Mouse (Mus musculus): ENCODE measurements around the gene Rps27l.

DNA sequence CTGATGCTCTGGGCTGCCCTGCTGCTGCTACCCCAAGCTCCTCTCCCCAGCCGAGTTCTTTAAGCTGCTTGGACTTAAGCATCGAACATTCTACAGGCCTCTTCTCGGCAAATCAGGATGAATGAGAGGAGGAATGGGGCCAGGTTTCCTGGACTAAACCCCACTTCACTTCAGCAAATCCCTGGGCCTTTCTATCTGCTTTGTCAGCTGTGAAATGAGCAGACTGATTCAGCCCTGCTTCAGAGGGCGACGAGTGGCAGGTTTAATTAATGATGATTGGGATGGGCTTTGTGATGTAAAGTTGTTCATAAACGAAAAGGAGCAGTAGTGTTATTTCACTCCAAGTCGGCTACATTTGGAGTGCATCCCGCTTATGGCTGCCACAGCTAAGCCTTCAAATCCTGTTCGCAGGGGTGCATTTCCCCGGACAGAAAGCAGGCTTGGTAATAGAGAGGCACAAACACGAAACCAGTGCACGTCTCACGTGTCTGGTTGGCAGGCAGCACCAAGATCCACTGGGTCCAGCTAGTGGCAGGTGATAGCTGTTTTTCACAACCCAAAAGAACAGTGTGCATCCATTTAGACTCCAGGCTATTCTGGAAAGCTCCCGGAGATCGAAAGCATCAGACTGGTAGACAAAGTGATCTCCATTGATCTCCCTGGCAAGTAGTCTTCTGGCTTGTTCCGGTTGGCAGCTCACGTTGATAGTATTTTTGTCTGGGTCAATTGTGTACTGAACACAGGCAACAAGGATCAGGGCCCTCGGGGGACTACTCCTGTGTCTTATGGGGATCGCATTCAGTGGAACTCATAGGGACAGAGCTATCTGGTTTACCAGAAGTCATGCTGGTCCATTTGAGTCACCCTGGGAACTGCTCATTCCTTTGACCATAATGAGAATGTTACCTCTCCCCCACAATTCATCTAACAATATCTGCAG, 11.7 kb upstream of the Rps27l start:
- TF ChIP-seq CTCF (IDR thresholded peaks at IDR 0.05; ENCODE audit: low read depth, low read length) (no peak), POLR2A (IDR thresholded peaks at IDR 0.05; ENCODE audit: extremely low read depth, insufficient read depth, low read length) (no peak)

Measured in liver, adult 2 months (tissue).